ENCODE assay signal across 9 mouse cellular contexts in genomic region chr19:10388615-10389313, GRCm38 (mm10). TPM values are rescaled to one million over a fixed set of nuclear protein-coding genes. Genes with fewer than 3 reads are reported as not detected.
DNase-seq lines count a peak whose midpoint lies in the region; ATAC-seq lines count a peak whose summit lies in the region.
"Had no signal": no experiment of that assay in that cellular context is flagged by ENCODE, and none has a peak within 500 bp of the region (broad histone marks: within the 10 kb centered on the region; RNA-seq: fewer than 3 reads in every experiment).

TSS of gene Syt7 (plus strand) at chr19:10389090.

- peak within 1 kb of the TSS; percentile 25; the same call in 1 of the 2 replicates for H3K27ac ChIP-seq in forebrain, embryonic 13.5 days
- no peak within 1 kb of the TSS for H3K27ac ChIP-seq in liver, embryonic 15.5 days (replicated peaks)
- no peak within 1 kb of the TSS for H3K27ac ChIP-seq in neural tube, embryonic 11.5 days (ENCODE audit: low read depth, low read length)
- no peak within 1 kb of the TSS for H3K27ac ChIP-seq in stomach, embryonic 16.5 days (ENCODE audit: low read length)

- no peaks in the 10 kb centered on the region for H3K9me3 ChIP-seq in forebrain, embryonic 13.5 days (replicated peaks)
- H3K9me3 ChIP-seq in liver, embryonic 15.5 days (replicated peaks): no peaks in the 10 kb centered on the region
- no peaks in the 10 kb centered on the region for H3K9me3 ChIP-seq in neural tube, embryonic 11.5 days (ENCODE audit: control insufficient read depth, low read length)
- H3K9me3 ChIP-seq in stomach, embryonic 16.5 days (replicated peaks; ENCODE audit: control insufficient read depth, low read length): no peaks in the 10 kb centered on the region

- H3K36me3 ChIP-seq in forebrain, embryonic 13.5 days (ENCODE audit: poor library complexity, severe bottlenecking): no peaks in the 10 kb centered on the region
- H3K36me3 ChIP-seq in liver, embryonic 15.5 days (replicated peaks): no peaks in the 10 kb centered on the region
- H3K36me3 ChIP-seq in neural tube, embryonic 11.5 days (ENCODE audit: control insufficient read depth, insufficient read depth, low read length): no peaks in the 10 kb centered on the region
- no peaks in the 10 kb centered on the region for H3K36me3 ChIP-seq in stomach, embryonic 16.5 days (ENCODE audit: control insufficient read depth, insufficient read depth, low read length)
- H3K36me3 ChIP-seq: G1E had no signal

- peak within 1 kb of the TSS; percentile 73 for H3K4me3 ChIP-seq in forebrain, embryonic 13.5 days
- peak within 1 kb of the TSS; percentile 51 for H3K4me3 ChIP-seq in liver, embryonic 15.5 days (replicated peaks)
- H3K4me3 ChIP-seq in neural tube, embryonic 11.5 days (ENCODE audit: low read depth, low read length): peak within 1 kb of the TSS; percentile 69
- peak within 1 kb of the TSS; percentile 62 for H3K4me3 ChIP-seq in stomach, embryonic 16.5 days (replicated peaks; ENCODE audit: low read length)

- H3K4me1 ChIP-seq in forebrain, embryonic 13.5 days: peaks cover 20% of the 10 kb centered on the region
- peaks cover 16% of the 10 kb centered on the region for H3K4me1 ChIP-seq in liver, embryonic 15.5 days (replicated peaks)
- peaks cover 6% of the 10 kb centered on the region for H3K4me1 ChIP-seq in neural tube, embryonic 11.5 days (ENCODE audit: control insufficient read depth, insufficient read depth, low read length)
- H3K4me1 ChIP-seq in stomach, embryonic 16.5 days (ENCODE audit: control insufficient read depth, insufficient read depth, low read length): peaks cover 11% of the 10 kb centered on the region

- peaks cover 23% of the 10 kb centered on the region for H3K27me3 ChIP-seq in forebrain, embryonic 13.5 days
- peaks cover 86% of the 10 kb centered on the region for H3K27me3 ChIP-seq in liver, embryonic 15.5 days
- H3K27me3 ChIP-seq in neural tube, embryonic 11.5 days (ENCODE audit: control insufficient read depth, insufficient read depth, low read length): peaks cover 19% of the 10 kb centered on the region
- peaks cover 12% of the 10 kb centered on the region for H3K27me3 ChIP-seq in stomach, embryonic 16.5 days (ENCODE audit: control insufficient read depth, insufficient read depth, low read length)

- intact Hi-C loops in heart, postnatal 10 days (cut with DNase I): loop anchor here (2.0 kb wide), 1 partner anchor 48 kb away; no protein-coding TSS in a partner anchor

- DNase-seq in CD8-positive naive resting alpha-beta T cell, adult 2 months (ENCODE audit: low read depth in 2 of 2, low spot score in 2 of 2): peak; percentile 10 to 19
- peak; percentile 90 for DNase-seq in cerebellum, adult 11 months
- peak; percentile 95 to 98 for DNase-seq in heart, postnatal 10 days
- DNase-seq in kidney, postnatal 4 days: peak; percentile 98 to 99
- peak; percentile 96 for DNase-seq in neural tube, embryonic 11.5 days (ENCODE audit: low spot score)

- under 1% methylated on average over 66 of the region's 78 CpGs for WGBS in forebrain, embryonic 13.5 days
- WGBS in liver, embryonic 15.5 days (ENCODE audit: insufficient replicate concordance): under 1% methylated on average over 69 of the region's 78 CpGs
- under 1% methylated on average over 53 of the region's 78 CpGs for WGBS in neural tube, embryonic 11.5 days
- under 1% methylated on average over 72 of the region's 78 CpGs for whole genome bisulfite sequencing in stomach, embryonic 16.5 days

- peak within 1 kb of the TSS; percentile 76 for H3K4me2 ChIP-seq in forebrain, embryonic 13.5 days
- peak within 1 kb of the TSS; percentile 68 for H3K4me2 ChIP-seq in liver, embryonic 15.5 days
- H3K4me2 ChIP-seq in neural tube, embryonic 11.5 days (ENCODE audit: low read depth): peak within 1 kb of the TSS; percentile 70
- peak within 1 kb of the TSS; percentile 95 for H3K4me2 ChIP-seq in stomach, embryonic 16.5 days (ENCODE audit: low read depth, low read length)

- peak; percentile 84 for ATAC-seq in forebrain, embryonic 13.5 days
- ATAC-seq in liver, embryonic 15.5 days (ENCODE audit: insufficient read depth): peak; percentile 80
- peak; percentile 71 for ATAC-seq in neural tube, embryonic 11.5 days (ENCODE audit: insufficient read depth, low FRiP score, low TSS enrichment)
- ATAC-seq in stomach, embryonic 16.5 days (ENCODE audit: insufficient read depth, low FRiP score): peak; percentile 83

- peak within 1 kb of the TSS; percentile 86 for H3K9ac ChIP-seq in forebrain, embryonic 13.5 days
- H3K9ac ChIP-seq in liver, embryonic 15.5 days: no peak within 1 kb of the TSS
- H3K9ac ChIP-seq in neural tube, embryonic 11.5 days (ENCODE audit: low read length): peak within 1 kb of the TSS; percentile 74
- peak within 1 kb of the TSS; percentile 78 for H3K9ac ChIP-seq in stomach, embryonic 16.5 days (ENCODE audit: low read length)

RNA-seq across cellular contexts. Expression of gene Syt7, which starts in this region (rescaled TPM):
- 4.4 and 5.0 TPM in 2 replicates for polyA plus RNA-seq in forebrain, embryonic 13.5 days (2015; fragmentation: Nextera tagmentation; extraction: Ambion mirVana)
- 10 to 100 TPM; 34.3 to 36.2 TPM for total RNA-seq in heart, postnatal 10 days (2021)
- polyA plus RNA-seq in liver, embryonic 15.5 days (2015; fragmentation: Nextera tagmentation; extraction: Ambion mirVana): 0.10 and 0.24 TPM in 2 replicates
- polyA plus RNA-seq in neural tube, embryonic 11.5 days (2014; fragmentation: Nextera tagmentation; extraction: Ambion mirVana): 3.7 and 4.7 TPM in 2 replicates
- 0.84 TPM in 2 replicates for polyA plus RNA-seq in stomach, embryonic 16.5 days (2015; fragmentation: Nextera tagmentation; extraction: Ambion mirVana)
- polyA plus RNA-seq: G1E had no signal

Comparison
In these comparisons a context has a peak if more than half of its experiments do, and no peak if none do; other contexts are left out.
1. Peak in ATAC-seq, H3K4me3 ChIP-seq and H3K4me2 ChIP-seq in liver, embryonic 15.5 days; RNA of the gene not detected or under 1 TPM.
2. Peak in ATAC-seq, H3K4me3 ChIP-seq, H3K9ac ChIP-seq and H3K4me2 ChIP-seq in stomach, embryonic 16.5 days; RNA of the gene not detected or under 1 TPM.
3. DNase-seq: peak in every context shown above with its lines; median percentile 98 in kidney, postnatal 4 days; 96 in heart, postnatal 10 days; 96 in neural tube, embryonic 11.5 days; 90 in cerebellum, adult 11 months; 14 in CD8-positive naive resting alpha-beta T cell, adult 2 months.